Mouse (Mus musculus) heart, embryonic 16.5 days (tissue): Measurements from ENCODE around the gene Atxn1. TPM values are rescaled to one million over a fixed set of nuclear protein-coding genes. Genes with fewer than 3 reads are reported as not detected.

Source experiments
- ATAC-seq: fragments of 200-750 bp; cut with Nextera tagmentation; replicated peaks from 2 replicates; pipeline ENCODE4 v1.8.0; 2017; ENCODE audit warnings: moderate number of reproducible peaks; ENCODE audit not compliant: insufficient read depth, low FRiP score; ENCODE audit errors: extremely low read depth
- H3K27ac ChIP-seq: fragments of 300-500 bp; sonication (generic); 2 replicates; pipeline ENCODE4 v1.5.1; 2014; ENCODE audit warnings: mild to moderate bottlenecking, low read length, control low read depth, moderate library complexity
- H3K27me3 ChIP-seq: fragments of 300-500 bp; sonication (generic); 2 replicates; pipeline ENCODE4 v1.6.1; 2014; ENCODE audit warnings: low read length, mixed read lengths; ENCODE audit not compliant: control insufficient read depth, insufficient read depth
- H3K36me3 ChIP-seq: fragments of 300-500 bp; sonication (generic); 2 replicates; pipeline ENCODE4 v1.6.1; 2014; ENCODE audit not compliant: control insufficient read depth, insufficient read depth
- H3K4me1 ChIP-seq: fragments of 300-500 bp; sonication (generic); 2 replicates; pipeline ENCODE4 v1.6.1; 2014; ENCODE audit warnings: low read length, mixed read lengths; ENCODE audit not compliant: control insufficient read depth, insufficient read depth
- H3K4me2 ChIP-seq: fragments of 300-500 bp; sonication (generic); 2 replicates; pipeline ENCODE4 v1.6.1; 2014; ENCODE audit warnings: low read depth, mild to moderate bottlenecking, control low read depth, low read length
- H3K4me3 ChIP-seq: fragments of 300-500 bp; sonication (generic); 2 replicates; pipeline ENCODE4 v1.5.1; 2014; ENCODE audit warnings: mild to moderate bottlenecking, control low read depth, low read length
- H3K9ac ChIP-seq: fragments of 300-500 bp; sonication (generic); 2 replicates; pipeline ENCODE4 v1.6.1; 2014; ENCODE audit warnings: low read length, control low read depth
- H3K9me3 ChIP-seq: fragments of 300-500 bp; sonication (generic); replicated peaks from 2 replicates; pipeline ENCODE4 v1.6.1; 2016; ENCODE audit warnings: low read length; ENCODE audit not compliant: control insufficient read depth
- WGBS: fragments of 180-500 bp; shearing (Covaris S2); extraction: QIAGEN DNeasy Blood & Tissue Kit; methylation state at CpG from one replicate; pipeline ENCODE4 v1.1.7; 2014; 5-methylcytosine and 5-hydroxymethylcytosine counted together
- polyA plus RNA-seq: library from polyadenylated mRNA; unstranded; fragments of >200 nt; fragmentation: Nextera tagmentation; extraction: Ambion mirVana; gene quantifications from 2 replicates; pipeline ENCODE4 v1.2.1, GENCODE M21; 2015

The Atxn1 gene
- polyA plus RNA-seq, 1 experiment from 2014 or later: 7.2 TPM

- WGBS: 63% methylated on average over 7 of the region's 7 CpGs
- H3K27me3 ChIP-seq: no peaks in the 10 kb centered on the region
- H3K4me2 ChIP-seq: no peak overlapping the region
- no peak for ATAC-seq
- H3K9me3 ChIP-seq: no peaks in the 10 kb centered on the region
- no peak overlapping the region for H3K27ac ChIP-seq
- H3K4me1 ChIP-seq: no peaks in the 10 kb centered on the region; the same call in 1 of the 2 replicates
- no peak overlapping the region for H3K4me3 ChIP-seq
- H3K9ac ChIP-seq: no peak overlapping the region
- 0 out of 2 replicates have a peak, but pooled peaks cover 2% of the 10 kb centered on the region for H3K36me3 ChIP-seq
Observed at GRCm38 (mm10) chr13:45762278-45762677, 202.5 kb downstream of the Atxn1 start.

GRCm38 (mm10) chr13:45754483-45754882 lies 210.3 kb downstream of the Atxn1 start:
- peaks cover 11% of the 10 kb centered on the region for H3K4me1 ChIP-seq
- H3K27ac ChIP-seq: no peak overlapping the region
- H3K27me3 ChIP-seq: no peaks in the 10 kb centered on the region
- no peak overlapping the region for H3K4me3 ChIP-seq
- peaks cover 6% of the 10 kb centered on the region; the same call in 1 of the 2 replicates for H3K36me3 ChIP-seq
- H3K4me2 ChIP-seq: no peak overlapping the region
- H3K9ac ChIP-seq: no peak overlapping the region
- 81% methylated on average over 1 of the region's 1 CpGs for WGBS
- no peak for ATAC-seq
- H3K9me3 ChIP-seq: no peaks in the 10 kb centered on the region

DNA sequence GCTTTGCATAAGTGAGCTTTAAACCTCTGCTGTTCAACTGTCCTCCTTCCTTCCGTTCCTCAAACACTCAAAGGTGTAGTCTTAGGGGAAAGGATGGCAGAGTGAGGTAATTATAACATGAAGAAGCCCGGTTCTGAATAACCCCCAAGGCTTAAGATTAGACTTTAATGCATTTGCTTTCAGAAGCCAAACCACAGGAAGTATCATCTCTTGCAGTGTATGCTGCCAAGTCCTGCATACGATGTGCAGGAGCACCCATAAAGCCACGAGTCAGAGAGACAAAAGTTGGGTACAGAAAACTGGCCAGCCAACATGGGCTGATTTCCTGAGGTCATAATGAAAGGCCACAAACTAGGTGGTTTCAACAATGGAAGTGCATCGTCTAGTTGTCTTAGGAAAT lies 212.3 kb downstream of the Atxn1 start:
- peaks cover 4% of the 10 kb centered on the region; the same call in 1 of the 2 replicates for H3K36me3 ChIP-seq
- no peak overlapping the region for H3K4me3 ChIP-seq
- no peak overlapping the region for H3K27ac ChIP-seq
- peaks cover 27% of the 10 kb centered on the region for H3K4me1 ChIP-seq
- no peak for ATAC-seq
- H3K9ac ChIP-seq: no peak overlapping the region
- no peak overlapping the region for H3K4me2 ChIP-seq
- H3K9me3 ChIP-seq: no peaks in the 10 kb centered on the region
- 59% methylated on average over 5 of the region's 5 CpGs for WGBS
- H3K27me3 ChIP-seq: no peaks in the 10 kb centered on the region

- no peak for ATAC-seq
- Histone ChIP-seq H3K4me3 (no peak overlapping the region), H3K9me3 (no peaks in the 10 kb centered on the region), H3K27ac (no peak overlapping the region), H3K36me3 (peaks cover 2% of the 10 kb centered on the region; the same call in 1 of the 2 replicates), H3K9ac (no peak overlapping the region), H3K4me2 (no peak overlapping the region), H3K4me1 (peaks cover 27% of the 10 kb centered on the region), H3K27me3 (no peaks in the 10 kb centered on the region)
- WGBS: 75% methylated on average over 2 of the region's 2 CpGs
Observed at GRCm38 (mm10) chr13:45751231-45751630, 213.6 kb downstream of the Atxn1 start.

- no peak overlapping the region for H3K4me3 ChIP-seq
- no peak overlapping the region for H3K9ac ChIP-seq
- no peak for ATAC-seq
- H3K27ac ChIP-seq: no peak overlapping the region
- peaks cover 27% of the 10 kb centered on the region for H3K4me1 ChIP-seq
- H3K4me2 ChIP-seq: no peak overlapping the region
- H3K27me3 ChIP-seq: no peaks in the 10 kb centered on the region
- H3K9me3 ChIP-seq: no peaks in the 10 kb centered on the region
- WGBS: 74% methylated on average over 6 of the region's 6 CpGs
- no peaks in the 10 kb centered on the region for H3K36me3 ChIP-seq
Observed at GRCm38 (mm10) chr13:45750627-45751026, 214.2 kb downstream of the Atxn1 start.

DNA sequence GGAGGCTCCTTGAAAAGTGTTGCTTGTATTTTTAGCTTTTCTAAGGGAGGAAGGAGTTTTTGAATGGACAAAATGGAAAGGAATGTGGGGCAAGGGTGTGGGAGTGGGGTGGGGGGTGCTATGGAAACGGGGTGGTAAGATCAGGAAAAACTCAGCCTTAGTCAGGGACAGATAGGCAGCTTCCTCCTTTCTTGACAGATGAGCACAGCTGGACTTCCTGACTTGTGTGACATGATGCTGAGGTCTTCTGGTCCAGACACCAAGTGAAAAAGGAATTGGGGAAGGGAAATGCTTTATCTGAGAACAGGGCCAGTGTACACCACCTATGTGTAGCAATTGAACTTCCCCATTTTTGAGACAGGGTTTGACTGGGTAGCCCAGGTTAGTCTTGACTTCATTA lies 214.9 kb downstream of the Atxn1 start:
- Histone ChIP-seq H3K4me3 (no peak overlapping the region), H3K27ac (peak overlapping the region; percentile 54; the same call in 1 of the 2 replicates)
- WGBS: 26% methylated on average over 1 of the region's 1 CpGs

GRCm38 (mm10) chr13:45749222-45749621 lies 215.6 kb downstream of the Atxn1 start:
- 65% methylated on average over 8 of the region's 8 CpGs for WGBS

More for the DNA sequence above, 214.9 kb downstream of the Atxn1 start:
- no peaks in the 10 kb centered on the region for H3K36me3 ChIP-seq
- no peaks in the 10 kb centered on the region for H3K27me3 ChIP-seq
- H3K9ac ChIP-seq: no peak overlapping the region
- H3K9me3 ChIP-seq: no peaks in the 10 kb centered on the region
- peaks cover 27% of the 10 kb centered on the region for H3K4me1 ChIP-seq
- ATAC-seq: no peak
- no peak overlapping the region for H3K4me2 ChIP-seq

GRCm38 (mm10) chr13:45748691-45749090 lies 216.1 kb downstream of the Atxn1 start:
- Histone ChIP-seq H3K9me3 (no peaks in the 10 kb centered on the region), H3K27ac (no peak overlapping the region; the same call in 1 of the 2 replicates), H3K36me3 (no peaks in the 10 kb centered on the region), H3K27me3 (no peaks in the 10 kb centered on the region), H3K4me2 (no peak overlapping the region), H3K4me1 (peaks cover 27% of the 10 kb centered on the region), H3K9ac (no peak overlapping the region), H3K4me3 (no peak overlapping the region)
- 30% methylated on average over 4 of the region's 4 CpGs for WGBS
- no peak; the same call in 1 of the 2 replicates for ATAC-seq

More at GRCm38 (mm10) chr13:45749222-45749621, 215.6 kb downstream of the Atxn1 start:
- Histone ChIP-seq H3K4me1 (peaks cover 27% of the 10 kb centered on the region), H3K27ac (peak overlapping the region; percentile 54), H3K4me2 (no peak overlapping the region), H3K27me3 (no peaks in the 10 kb centered on the region), H3K36me3 (no peaks in the 10 kb centered on the region), H3K9me3 (no peaks in the 10 kb centered on the region), H3K4me3 (no peak overlapping the region), H3K9ac (no peak overlapping the region)
- 0 out of 2 replicates have a peak, but pooled peaks have one; percentile 49 for ATAC-seq

DNA sequence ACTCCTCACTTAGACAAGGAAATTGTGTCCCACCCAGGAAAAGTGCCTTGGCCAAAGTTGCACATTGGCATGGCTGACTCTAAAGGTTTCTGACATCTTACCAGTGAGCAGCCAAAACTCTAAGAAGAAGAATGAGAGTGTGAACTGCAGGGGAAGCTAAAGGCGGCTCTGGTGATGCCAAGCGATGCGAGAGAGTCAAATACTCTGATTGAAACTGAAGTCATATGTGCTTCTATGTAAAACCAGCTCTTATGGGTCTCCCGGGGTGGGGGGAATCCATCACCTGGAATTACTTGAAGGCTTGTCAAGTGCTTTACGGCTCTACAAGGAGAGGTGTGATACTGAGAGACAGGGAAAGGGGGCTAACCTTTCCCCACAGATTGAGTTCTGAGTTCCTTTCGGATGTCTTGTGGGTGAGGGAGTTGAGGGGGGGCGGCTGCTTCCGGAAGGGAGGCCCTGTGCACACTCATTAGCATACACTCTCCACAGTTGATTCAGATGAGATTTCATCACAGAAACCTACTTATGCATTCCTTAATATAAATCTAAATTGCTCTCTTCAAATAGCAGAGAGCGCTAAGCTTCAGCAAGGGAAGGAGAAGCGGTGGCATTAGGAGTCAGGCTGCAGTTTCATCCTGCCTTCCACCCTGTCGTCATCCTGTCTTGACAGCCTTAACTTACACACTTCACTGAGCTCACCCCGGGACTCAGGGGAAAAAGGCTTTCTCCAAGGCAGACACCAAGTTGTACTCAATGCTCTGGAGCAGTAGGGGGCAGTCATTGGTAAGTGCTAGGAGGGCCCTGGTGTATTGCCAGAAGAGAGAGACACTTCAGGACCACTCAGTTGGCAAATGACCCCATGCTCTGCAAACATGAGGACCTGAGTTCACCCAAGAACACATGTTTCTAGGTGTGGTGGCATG lies 218.7 kb downstream of the Atxn1 start:
- Histone ChIP-seq H3K9me3 (no peaks in the 10 kb centered on the region), H3K36me3 (no peaks in the 10 kb centered on the region), H3K27ac (no peak overlapping the region), H3K4me3 (no peak overlapping the region), H3K9ac (no peak overlapping the region), H3K4me1 (peaks cover 27% of the 10 kb centered on the region), H3K4me2 (no peak overlapping the region), H3K27me3 (no peaks in the 10 kb centered on the region)
- no peak for ATAC-seq
- WGBS: 74% methylated on average over 12 of the region's 12 CpGs
